Mouse (Mus musculus): ENCODE results near the gene Litaf. TPM values are rescaled to one million over a fixed set of nuclear protein-coding genes. Genes with fewer than 3 reads are reported as not detected.
A peak's percentile ranks its signal among the peaks of the same experiment; 100 is the strongest.

Litaf gene
- total RNA-seq, 2 experiments from 2014 or later, result 29.5 to 30.6 TPM

GRCm38 (mm10) chr16:10936700-10937319, 129.1 kb downstream of the Litaf start:
- intact Hi-C loops (cut with DNase I), result no loop called here
- no peak for DNase-seq

- no peak for DNase-seq
- intact Hi-C loops (cut with DNase I), result no loop called here
These were observed 131.9 kb downstream of the Litaf start for GRCm38 (mm10) chr16:10934047-10934446.

- no peak for DNase-seq
- intact Hi-C loops (cut with DNase I), result no loop called here
These were observed 132.6 kb downstream of the Litaf start for GRCm38 (mm10) chr16:10933372-10933771.

- DNase-seq, result no peak
- intact Hi-C loops (cut with DNase I), result no loop called here
These were observed 138.9 kb downstream of the Litaf start for GRCm38 (mm10) chr16:10927026-10927425.

GRCm38 (mm10) chr16:10925591-10926180, 140.3 kb downstream of the Litaf start:
- intact Hi-C loops (cut with DNase I), result no loop called here

GRCm38 (mm10) chr16:10923561-10923960, 142.4 kb downstream of the Litaf start:
- no peak for DNase-seq
- intact Hi-C loops (cut with DNase I), result no loop called here

More at GRCm38 (mm10) chr16:10925591-10926180, 140.3 kb downstream of the Litaf start:
- peak; percentile 14 to 20 for DNase-seq

- intact Hi-C loops (cut with DNase I), result no loop called here
- DNase-seq, result peak in 1 of 2 experiments; percentile 7
These were observed 146.1 kb downstream of the Litaf start for GRCm38 (mm10) chr16:10919856-10920255.

GRCm38 (mm10) chr16:10916271-10916670, 149.7 kb downstream of the Litaf start:
- DNase-seq, result no peak

GRCm38 (mm10) chr16:10915066-10915465, 150.9 kb downstream of the Litaf start:
- intact Hi-C loops (cut with DNase I), result no loop called here
- no peak for DNase-seq

More at GRCm38 (mm10) chr16:10916271-10916670, 149.7 kb downstream of the Litaf start:
- intact Hi-C loops (cut with DNase I), result no loop called here

- DNase-seq, result no peak
- intact Hi-C loops (cut with DNase I), result no loop called here
These were observed 154.9 kb downstream of the Litaf start for GRCm38 (mm10) chr16:10911061-10911460.

GRCm38 (mm10) chr16:10910541-10910940, 155.4 kb downstream of the Litaf start:
- no peak for DNase-seq
- intact Hi-C loops (cut with DNase I), result no loop called here

Small RNAs within 50 kb of the gene (microRNA-seq; reads per million reads assigned to microRNA genes)
- gene Gm26268, result 0 reads per million in 2 experiments

Other genes with a start within 250 kb of the Litaf start
- 1 to 10 TPM in 1 of 2 experiments, under 1 TPM in 1; 0.55 to 1.4 TPM for gene Rmi2, start 231.1 kb downstream of the Litaf start, total RNA-seq (2021)
- gene Snn, start 5.2 kb downstream of the Litaf start, total RNA-seq (2021), result 10 to 100 TPM; 33.5 to 37.4 TPM
- 10 to 100 TPM; 17.9 to 19.4 TPM for gene Txndc11, start 68.5 kb upstream of the Litaf start, total RNA-seq (2021)
- 10 to 100 TPM; 38.8 to 39.5 TPM for gene Zc3h7a, start 110.2 kb upstream of the Litaf start, total RNA-seq (2021)
- 10 to 100 TPM; 49.1 to 49.9 TPM for gene Rsl1d1, start 137.2 kb upstream of the Litaf start, total RNA-seq (2021)
- 10 to 100 TPM; 62.5 to 69.6 TPM for gene Gspt1, start 188.2 kb upstream of the Litaf start, total RNA-seq (2021)
- gene Tnfrsf17, start 247.7 kb upstream of the Litaf start, total RNA-seq (2021), result not detected